Mouse (Mus musculus) hindbrain, postnatal 0 days (tissue): ENCODE measurements around the gene Nipal3. TPM values are rescaled to one million over a fixed set of nuclear protein-coding genes. Genes with fewer than 3 reads are reported as not detected.

Experiments used
- ATAC-seq: fragments of 200-750 bp; cut with Nextera tagmentation; 2 replicates; pipeline ENCODE4 v1.8.0; 2017; ENCODE audit warnings: mild to moderate bottlenecking, moderate TSS enrichment, moderate library complexity
- DNase-seq: peaks from one replicate; pipeline ENCODE4 v3.0.0-alpha.2; 2015; ENCODE audit warnings: low spot score
- H3K27ac ChIP-seq: fragments of 300-500 bp; sonication (generic); 2 replicates; pipeline ENCODE4 v1.5.1; 2014; ENCODE audit warnings: mild to moderate bottlenecking
- H3K27me3 ChIP-seq: fragments of 300-500 bp; sonication (generic); 2 replicates; pipeline ENCODE4 v1.6.1; 2014; ENCODE audit warnings: low read length, mixed read lengths; ENCODE audit not compliant: insufficient read depth
- H3K36me3 ChIP-seq: fragments of 300-500 bp; sonication (generic); 2 replicates; pipeline ENCODE4 v1.6.1; 2014; ENCODE audit warnings: low read length, mixed read lengths; ENCODE audit not compliant: insufficient read depth
- H3K4me1 ChIP-seq: fragments of 300-500 bp; sonication (generic); 2 replicates; pipeline ENCODE4 v1.6.1; 2014; ENCODE audit warnings: antibody characterized with exemption, low read length, mixed read lengths; ENCODE audit not compliant: insufficient read depth
- H3K4me2 ChIP-seq: fragments of 300-500 bp; sonication (generic); 2 replicates; pipeline ENCODE4 v1.6.1; 2014; ENCODE audit warnings: low read depth, mild to moderate bottlenecking, low read length, moderate library complexity, mixed read lengths
- H3K4me3 ChIP-seq: fragments of 300-500 bp; sonication (generic); 2 replicates; pipeline ENCODE4 v1.5.1; 2014; ENCODE audit warnings: low read length
- H3K9ac ChIP-seq: fragments of 300-500 bp; sonication (generic); replicated peaks from 2 replicates; pipeline ENCODE4 v1.6.1; 2014; ENCODE audit warnings: mild to moderate bottlenecking, low read length, moderate library complexity, mixed read lengths
- H3K9me3 ChIP-seq: fragments of 300-500 bp; sonication (generic); 2 replicates; pipeline ENCODE4 v1.6.1; 2016; ENCODE audit warnings: low read length, mixed read lengths
- CTCF ChIP-seq: IDR thresholded peaks from 2 replicates; pipeline ENCODE4 v1.5.1; 2016; ENCODE audit warnings: antibody characterized with exemption, control low read depth, low read depth
- WGBS: fragments of 180-500 bp; shearing (Covaris S2); extraction: QIAGEN DNeasy Blood & Tissue Kit; methylation state at CpG from one replicate; pipeline ENCODE4 v1.1.7; 2014; 5-methylcytosine and 5-hydroxymethylcytosine counted together
- polyA plus RNA-seq: library from polyadenylated mRNA; unstranded; fragments of >200 nt; fragmentation: Nextera tagmentation; extraction: Ambion mirVana; gene quantifications from 2 replicates; pipeline ENCODE4 v1.2.1, GENCODE M21; 2015
- total RNA-seq: library from RNA; depleted of rRNA; stranded (reverse); fragments of >200 nt; gene quantifications from 2 replicates; pipeline ENCODE4 v1.2.3, GENCODE M21; 2014

Nipal3 gene
- total and polyA plus RNA-seq, 2 experiments from 2014 or later, result 8.5 to 97.3 TPM

GRCm38 (mm10) chr4:135442473-135442872 lies 52.4 kb downstream of the Nipal3 start:
- WGBS, result 88% methylated on average over 5 of the region's 5 CpGs
- H3K27me3 ChIP-seq, result no peaks in the 10 kb centered on the region
- no peaks in the 10 kb centered on the region for H3K4me1 ChIP-seq
- H3K4me3 ChIP-seq, result no peak overlapping the region
- no peak for DNase-seq
- H3K9me3 ChIP-seq, result no peaks in the 10 kb centered on the region
- no peak overlapping the region for H3K9ac ChIP-seq
- ATAC-seq, result no peak
- H3K27ac ChIP-seq, result no peak overlapping the region
- TF ChIP-seq CTCF, result no peak
- no peaks in the 10 kb centered on the region for H3K36me3 ChIP-seq
- H3K4me2 ChIP-seq, result no peak overlapping the region

GRCm38 (mm10) chr4:135439904-135440522 lies 54.8 kb downstream of the Nipal3 start:
- peak; percentile 73 for TF ChIP-seq CTCF
- Histone ChIP-seq H3K4me3 (no peak overlapping the region), H3K36me3 (no peaks in the 10 kb centered on the region), H3K9me3 (no peaks in the 10 kb centered on the region), H3K4me1 (no peaks in the 10 kb centered on the region), H3K27ac (no peak overlapping the region), H3K27me3 (no peaks in the 10 kb centered on the region), H3K9ac (no peak overlapping the region), H3K4me2 (no peak overlapping the region)
- no peak for ATAC-seq
- DNase-seq, result peak; percentile 44
- WGBS, result 57% methylated on average over 9 of the region's 9 CpGs

- Histone ChIP-seq H3K4me3 (no peak overlapping the region), H3K36me3 (no peaks in the 10 kb centered on the region), H3K4me1 (no peaks in the 10 kb centered on the region), H3K9ac (no peak overlapping the region), H3K4me2 (peak overlapping the region; percentile 7; the same call in 1 of the 2 replicates), H3K9me3 (no peaks in the 10 kb centered on the region), H3K27ac (no peak overlapping the region), H3K27me3 (no peaks in the 10 kb centered on the region)
- peak; percentile 59; the same call in 1 of the 2 replicates for ATAC-seq
- peak; percentile 12 for DNase-seq
- TF ChIP-seq CTCF, result no peak
- 5% methylated on average over 15 of the region's 15 CpGs for WGBS
Observed at GRCm38 (mm10) chr4:135439188-135439647, 55.6 kb downstream of the Nipal3 start.

- no peak for ATAC-seq
- H3K4me2 ChIP-seq, result no peak overlapping the region
- no peak for DNase-seq
- H3K9me3 ChIP-seq, result no peaks in the 10 kb centered on the region
- no peak overlapping the region for H3K9ac ChIP-seq
- no peak for TF ChIP-seq CTCF
- H3K27me3 ChIP-seq, result no peaks in the 10 kb centered on the region
- no peak overlapping the region for H3K4me3 ChIP-seq
- no peaks in the 10 kb centered on the region for H3K36me3 ChIP-seq
- H3K27ac ChIP-seq, result no peak overlapping the region
- H3K4me1 ChIP-seq, result no peaks in the 10 kb centered on the region
Observed at GRCm38 (mm10) chr4:135437924-135438323, 56.9 kb downstream of the Nipal3 start.

- no peak for ATAC-seq
- H3K36me3 ChIP-seq, result no peaks in the 10 kb centered on the region
- DNase-seq, result no peak
- no peak overlapping the region for H3K4me3 ChIP-seq
- H3K27me3 ChIP-seq, result no peaks in the 10 kb centered on the region
- no peaks in the 10 kb centered on the region for H3K4me1 ChIP-seq
- H3K9ac ChIP-seq, result no peak overlapping the region
- WGBS, result 60% methylated on average over 13 of the region's 13 CpGs
- no peaks in the 10 kb centered on the region for H3K9me3 ChIP-seq
- TF ChIP-seq CTCF, result no peak
- H3K27ac ChIP-seq, result no peak overlapping the region
- no peak overlapping the region for H3K4me2 ChIP-seq
Observed at GRCm38 (mm10) chr4:135436291-135436690, 58.5 kb downstream of the Nipal3 start.

- no peaks in the 10 kb centered on the region for H3K36me3 ChIP-seq
- H3K9me3 ChIP-seq, result no peaks in the 10 kb centered on the region
- H3K9ac ChIP-seq, result peak overlapping the region; percentile 81
- peak overlapping the region; percentile 66 for H3K4me3 ChIP-seq
- ATAC-seq (peak; percentile 71), DNase-seq (peak; percentile 48)
- TF ChIP-seq CTCF, result no peak
- H3K27ac ChIP-seq, result peak overlapping the region; percentile 84
- 21% methylated on average over 11 of the region's 11 CpGs for WGBS
- no peaks in the 10 kb centered on the region for H3K4me1 ChIP-seq
- peak overlapping the region; percentile 95 for H3K4me2 ChIP-seq
- H3K27me3 ChIP-seq, result no peaks in the 10 kb centered on the region
Observed at GRCm38 (mm10) chr4:135434395-135434789, 60.4 kb downstream of the Nipal3 start.
